Mouse (Mus musculus): ENCODE data around the gene Pik3cb.

DNA sequence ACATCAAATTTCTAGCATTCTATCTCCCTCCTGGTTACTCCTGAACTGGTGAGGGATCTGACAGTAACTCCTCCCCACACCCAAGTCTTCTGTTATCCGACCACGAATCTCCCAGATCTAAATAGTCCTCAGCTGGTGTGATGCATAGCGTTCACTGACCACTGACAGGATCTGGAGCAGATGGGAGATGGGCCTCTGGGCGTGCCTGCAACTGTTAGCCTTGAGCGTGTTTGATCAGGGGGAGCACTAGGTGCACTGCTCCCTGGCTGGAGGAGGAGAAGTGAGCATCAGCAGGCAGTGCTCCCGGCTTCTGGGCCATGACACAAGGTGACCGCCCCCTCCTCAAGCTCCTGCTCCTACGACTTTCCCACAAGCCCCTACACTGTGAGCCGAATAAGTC is 98.4 kb downstream of the Pik3cb start:
- TF ChIP-seq CTCF (conservative IDR thresholded peaks at IDR 0.05; ENCODE audit: insufficient read depth, insufficient read length, low read depth, low read length) (no peak), POLR2A (IDR thresholded peaks at IDR 0.05; ENCODE audit: low read depth, low read length) (no peak)

Measured in kidney, adult 2 months (tissue).